Mouse (Mus musculus): ENCODE measurements around the gene Rbms1. TPM values are rescaled to one million over a fixed set of nuclear protein-coding genes. Genes with fewer than 3 reads are reported as not detected.

Rbms1 gene
- polyA plus RNA-seq, 1 experiment from 2014 or later, result 47.8 TPM

GRCm38 (mm10) chr2:60796616-60796968 is 166.4 kb downstream of the Rbms1 start:
- no peak overlapping the region for H3K9ac ChIP-seq
- no peak for ATAC-seq (ENCODE audit: insufficient read depth)
- H3K27ac ChIP-seq (replicated peaks), result no peak overlapping the region
- H3K4me3 ChIP-seq (replicated peaks), result no peak overlapping the region
- WGBS (ENCODE audit: insufficient replicate concordance), result 82% methylated on average over 2 of the region's 2 CpGs
- H3K36me3 ChIP-seq (replicated peaks), result peaks cover 13% of the 10 kb centered on the region; the same call in 1 of the 2 replicates
- no peaks in the 10 kb centered on the region for H3K9me3 ChIP-seq (replicated peaks)
- H3K27me3 ChIP-seq, result no peaks in the 10 kb centered on the region
- no peak overlapping the region for H3K4me2 ChIP-seq
- H3K4me1 ChIP-seq (replicated peaks), result peaks cover 15% of the 10 kb centered on the region

GRCm38 (mm10) chr2:60795861-60796260 is 167.1 kb downstream of the Rbms1 start:
- peaks cover 13% of the 10 kb centered on the region; the same call in 1 of the 2 replicates for H3K36me3 ChIP-seq (replicated peaks)
- peaks cover 15% of the 10 kb centered on the region for H3K4me1 ChIP-seq (replicated peaks)
- H3K4me3 ChIP-seq (replicated peaks), result no peak overlapping the region
- no peak for ATAC-seq (ENCODE audit: insufficient read depth)
- WGBS (ENCODE audit: insufficient replicate concordance), result 63% methylated on average over 9 of the region's 9 CpGs
- H3K9ac ChIP-seq, result no peak overlapping the region
- H3K4me2 ChIP-seq, result no peak overlapping the region
- H3K9me3 ChIP-seq (replicated peaks), result no peaks in the 10 kb centered on the region
- H3K27me3 ChIP-seq, result no peaks in the 10 kb centered on the region
- no peak overlapping the region for H3K27ac ChIP-seq (replicated peaks)

GRCm38 (mm10) chr2:60792506-60792905 is 170.5 kb downstream of the Rbms1 start:
- no peak overlapping the region for H3K27ac ChIP-seq (replicated peaks)
- H3K4me2 ChIP-seq, result no peak overlapping the region
- no peaks in the 10 kb centered on the region for H3K4me1 ChIP-seq (replicated peaks)
- H3K27me3 ChIP-seq, result no peaks in the 10 kb centered on the region
- peaks cover 17% of the 10 kb centered on the region; the same call in 1 of the 2 replicates for H3K36me3 ChIP-seq (replicated peaks)
- no peaks in the 10 kb centered on the region for H3K9me3 ChIP-seq (replicated peaks)
- H3K4me3 ChIP-seq (replicated peaks), result no peak overlapping the region
- ATAC-seq (ENCODE audit: insufficient read depth), result no peak
- H3K9ac ChIP-seq, result no peak overlapping the region
- WGBS (ENCODE audit: insufficient replicate concordance), result 73% methylated on average over 4 of the region's 4 CpGs

- Histone ChIP-seq H3K4me1 (replicated peaks) (no peaks in the 10 kb centered on the region), H3K9me3 (replicated peaks) (no peaks in the 10 kb centered on the region), H3K27me3 (no peaks in the 10 kb centered on the region), H3K4me3 (replicated peaks) (no peak overlapping the region), H3K36me3 (replicated peaks) (peaks cover 3% of the 10 kb centered on the region; the same call in 1 of the 2 replicates), H3K4me2 (no peak overlapping the region), H3K27ac (replicated peaks) (no peak overlapping the region), H3K9ac (no peak overlapping the region)
- 85% methylated on average over 3 of the region's 3 CpGs for WGBS (ENCODE audit: insufficient replicate concordance)
- no peak for ATAC-seq (ENCODE audit: insufficient read depth)
Observed at GRCm38 (mm10) chr2:60789126-60789525, 173.9 kb downstream of the Rbms1 start.

GRCm38 (mm10) chr2:60788173-60788908 is 174.7 kb downstream of the Rbms1 start:
- Histone ChIP-seq H3K36me3 (replicated peaks) (0 out of 2 replicates have a peak, but pooled peaks cover 5% of the 10 kb centered on the region), H3K4me2 (no peak overlapping the region), H3K27me3 (no peaks in the 10 kb centered on the region), H3K27ac (replicated peaks) (no peak overlapping the region), H3K9ac (no peak overlapping the region), H3K9me3 (replicated peaks) (no peaks in the 10 kb centered on the region), H3K4me3 (replicated peaks) (no peak overlapping the region), H3K4me1 (replicated peaks) (no peaks in the 10 kb centered on the region)
- 77% methylated on average over 6 of the region's 6 CpGs for WGBS (ENCODE audit: insufficient replicate concordance)
- ATAC-seq (ENCODE audit: insufficient read depth), result no peak

- 72% methylated on average over 5 of the region's 5 CpGs for whole genome bisulfite sequencing (ENCODE audit: insufficient replicate concordance)
- no peaks in the 10 kb centered on the region for H3K9me3 ChIP-seq (replicated peaks)
- no peaks in the 10 kb centered on the region for H3K4me1 ChIP-seq (replicated peaks)
- H3K27ac ChIP-seq (replicated peaks), result no peak overlapping the region
- 0 out of 2 replicates have a peak, but pooled peaks cover 5% of the 10 kb centered on the region for H3K36me3 ChIP-seq (replicated peaks)
- H3K4me3 ChIP-seq (replicated peaks), result no peak overlapping the region
- no peaks in the 10 kb centered on the region for H3K27me3 ChIP-seq
- no peak overlapping the region for H3K9ac ChIP-seq
- H3K4me2 ChIP-seq, result no peak overlapping the region
- no peak for ATAC-seq (ENCODE audit: insufficient read depth)
Observed at GRCm38 (mm10) chr2:60787088-60787487, 175.9 kb downstream of the Rbms1 start.

GRCm38 (mm10) chr2:60786289-60786688 is 176.7 kb downstream of the Rbms1 start:
- no peak overlapping the region for H3K9ac ChIP-seq
- 0 out of 2 replicates have a peak, but pooled peaks cover 5% of the 10 kb centered on the region for H3K36me3 ChIP-seq (replicated peaks)
- H3K27ac ChIP-seq (replicated peaks), result no peak overlapping the region
- H3K4me3 ChIP-seq (replicated peaks), result no peak overlapping the region
- 82% methylated on average over 10 of the region's 10 CpGs for WGBS (ENCODE audit: insufficient replicate concordance)
- no peaks in the 10 kb centered on the region for H3K4me1 ChIP-seq (replicated peaks)
- no peaks in the 10 kb centered on the region for H3K9me3 ChIP-seq (replicated peaks)
- no peak overlapping the region for H3K4me2 ChIP-seq
- ATAC-seq (ENCODE audit: insufficient read depth), result no peak
- no peaks in the 10 kb centered on the region for H3K27me3 ChIP-seq

- no peaks in the 10 kb centered on the region for H3K27me3 ChIP-seq
- WGBS (ENCODE audit: insufficient replicate concordance), result 4% methylated on average over 3 of the region's 3 CpGs
- no peaks in the 10 kb centered on the region for H3K4me1 ChIP-seq (replicated peaks)
- no peak overlapping the region for H3K4me2 ChIP-seq
- ATAC-seq (ENCODE audit: insufficient read depth), result no peak
- H3K36me3 ChIP-seq (replicated peaks), result peaks cover 59% of the 10 kb centered on the region
- no peaks in the 10 kb centered on the region for H3K9me3 ChIP-seq (replicated peaks)
- no peak overlapping the region for H3K9ac ChIP-seq
- H3K4me3 ChIP-seq (replicated peaks), result no peak overlapping the region
- no peak overlapping the region for H3K27ac ChIP-seq (replicated peaks)
Observed at GRCm38 (mm10) chr2:60774501-60774900, 188.5 kb downstream of the Rbms1 start.

- H3K27me3 ChIP-seq, result no peaks in the 10 kb centered on the region
- no peak overlapping the region for H3K4me2 ChIP-seq
- no peak overlapping the region for H3K27ac ChIP-seq (replicated peaks)
- H3K36me3 ChIP-seq (replicated peaks), result peaks cover 57% of the 10 kb centered on the region
- no peak overlapping the region for H3K9ac ChIP-seq
- WGBS (ENCODE audit: insufficient replicate concordance), result 71% methylated on average over 5 of the region's 5 CpGs
- ATAC-seq (ENCODE audit: insufficient read depth), result no peak
- no peak overlapping the region for H3K4me3 ChIP-seq (replicated peaks)
- no peaks in the 10 kb centered on the region for H3K9me3 ChIP-seq (replicated peaks)
- no peaks in the 10 kb centered on the region for H3K4me1 ChIP-seq (replicated peaks)
Observed at GRCm38 (mm10) chr2:60773592-60773991, 189.4 kb downstream of the Rbms1 start.

- Histone ChIP-seq H3K36me3 (replicated peaks) (peaks cover 52% of the 10 kb centered on the region), H3K9ac (no peak overlapping the region), H3K4me1 (replicated peaks) (no peaks in the 10 kb centered on the region), H3K27ac (replicated peaks) (no peak overlapping the region), H3K4me2 (no peak overlapping the region), H3K27me3 (no peaks in the 10 kb centered on the region), H3K9me3 (replicated peaks) (no peaks in the 10 kb centered on the region), H3K4me3 (replicated peaks) (no peak overlapping the region)
- ATAC-seq (ENCODE audit: insufficient read depth), result no peak
- 75% methylated on average over 8 of the region's 8 CpGs for WGBS (ENCODE audit: insufficient replicate concordance)
Observed at GRCm38 (mm10) chr2:60766420-60766819, 196.6 kb downstream of the Rbms1 start.

GRCm38 (mm10) chr2:60756218-60756617 is 206.8 kb downstream of the Rbms1 start:
- H3K4me2 ChIP-seq, result no peak overlapping the region
- peaks cover 32% of the 10 kb centered on the region for H3K36me3 ChIP-seq (replicated peaks)
- no peaks in the 10 kb centered on the region for H3K4me1 ChIP-seq (replicated peaks)
- no peaks in the 10 kb centered on the region for H3K9me3 ChIP-seq (replicated peaks)
- H3K27ac ChIP-seq (replicated peaks), result no peak overlapping the region
- H3K27me3 ChIP-seq, result no peaks in the 10 kb centered on the region
- no peak for ATAC-seq (ENCODE audit: insufficient read depth)
- WGBS (ENCODE audit: insufficient replicate concordance), result 79% methylated on average over 9 of the region's 9 CpGs
- H3K9ac ChIP-seq, result no peak overlapping the region
- H3K4me3 ChIP-seq (replicated peaks), result no peak overlapping the region

GRCm38 (mm10) chr2:60755101-60755500 is 207.9 kb downstream of the Rbms1 start:
- no peaks in the 10 kb centered on the region for H3K4me1 ChIP-seq (replicated peaks)
- WGBS (ENCODE audit: insufficient replicate concordance), result 84% methylated on average over 7 of the region's 7 CpGs

More at GRCm38 (mm10) chr2:60755101-60755500, 207.9 kb downstream of the Rbms1 start:
- no peak for ATAC-seq (ENCODE audit: insufficient read depth)
- Histone ChIP-seq H3K4me2 (no peak overlapping the region), H3K27ac (replicated peaks) (no peak overlapping the region), H3K4me3 (replicated peaks) (no peak overlapping the region), H3K36me3 (replicated peaks) (peaks cover 32% of the 10 kb centered on the region), H3K27me3 (no peaks in the 10 kb centered on the region), H3K9ac (no peak overlapping the region), H3K9me3 (replicated peaks) (no peaks in the 10 kb centered on the region)
